Mouse (Mus musculus) embryonic facial prominence, embryonic 13.5 days (tissue): ENCODE measurements around the gene Fastkd5. TPM values are rescaled to one million over a fixed set of nuclear protein-coding genes. Genes with fewer than 3 reads are reported as not detected.
A peak's percentile ranks its signal among the peaks of the same experiment; 100 is the strongest.

Experiments
- ATAC-seq: fragments of 200-750 bp; cut with Nextera tagmentation; 2 replicates; pipeline ENCODE4 v1.8.0; 2017; ENCODE audit warnings: low read depth; ENCODE audit not compliant: insufficient number of reproducible peaks, insufficient read depth, low FRiP score, low TSS enrichment
- H3K27ac ChIP-seq: fragments of 300-500 bp; sonication (generic); 2 replicates; pipeline ENCODE4 v1.5.1; 2015; ENCODE audit warnings: moderate library complexity, mild to moderate bottlenecking, inconsistent platforms
- H3K27me3 ChIP-seq: fragments of 300-500 bp; sonication (generic); 2 replicates; pipeline ENCODE4 v1.6.1; 2015; ENCODE audit warnings: mild to moderate bottlenecking, inconsistent platforms
- H3K36me3 ChIP-seq: fragments of 300-500 bp; sonication (generic); 2 replicates; pipeline ENCODE4 v1.6.1; 2015; ENCODE audit warnings: mild to moderate bottlenecking, inconsistent platforms
- H3K4me1 ChIP-seq: fragments of 300-500 bp; sonication (generic); 2 replicates; pipeline ENCODE4 v1.6.1; 2015; ENCODE audit warnings: inconsistent platforms
- H3K4me2 ChIP-seq: fragments of 300-500 bp; sonication (generic); 2 replicates; pipeline ENCODE4 v1.6.1; 2015; ENCODE audit warnings: moderate library complexity, mild to moderate bottlenecking, inconsistent platforms
- H3K4me3 ChIP-seq: fragments of 300-500 bp; sonication (generic); 2 replicates; pipeline ENCODE4 v1.5.1; 2015; ENCODE audit warnings: mild to moderate bottlenecking, inconsistent platforms
- H3K9ac ChIP-seq: fragments of 300-500 bp; sonication (generic); 2 replicates; pipeline ENCODE4 v1.6.1; 2015; ENCODE audit warnings: mild to moderate bottlenecking, inconsistent platforms
- H3K9me3 ChIP-seq: fragments of 300-500 bp; sonication (generic); 2 replicates; pipeline ENCODE4 v1.6.1; 2016; ENCODE audit warnings: inconsistent platforms
- WGBS: fragments of 180-500 bp; shearing (Covaris S2); methylation state at CpG from one replicate; pipeline ENCODE4 v1.1.7; 2015; ENCODE audit warnings: mixed read lengths; 5-methylcytosine and 5-hydroxymethylcytosine counted together
- polyA plus RNA-seq: library from polyadenylated mRNA; unstranded; fragments of >200 nt; fragmentation: Nextera tagmentation; extraction: Ambion mirVana; gene quantifications from 2 replicates; pipeline ENCODE4 v1.2.1, GENCODE M21; 2015

Gene Fastkd5
- polyA plus RNA-seq, 1 experiment from 2014 or later, result 16.2 TPM

DNA sequence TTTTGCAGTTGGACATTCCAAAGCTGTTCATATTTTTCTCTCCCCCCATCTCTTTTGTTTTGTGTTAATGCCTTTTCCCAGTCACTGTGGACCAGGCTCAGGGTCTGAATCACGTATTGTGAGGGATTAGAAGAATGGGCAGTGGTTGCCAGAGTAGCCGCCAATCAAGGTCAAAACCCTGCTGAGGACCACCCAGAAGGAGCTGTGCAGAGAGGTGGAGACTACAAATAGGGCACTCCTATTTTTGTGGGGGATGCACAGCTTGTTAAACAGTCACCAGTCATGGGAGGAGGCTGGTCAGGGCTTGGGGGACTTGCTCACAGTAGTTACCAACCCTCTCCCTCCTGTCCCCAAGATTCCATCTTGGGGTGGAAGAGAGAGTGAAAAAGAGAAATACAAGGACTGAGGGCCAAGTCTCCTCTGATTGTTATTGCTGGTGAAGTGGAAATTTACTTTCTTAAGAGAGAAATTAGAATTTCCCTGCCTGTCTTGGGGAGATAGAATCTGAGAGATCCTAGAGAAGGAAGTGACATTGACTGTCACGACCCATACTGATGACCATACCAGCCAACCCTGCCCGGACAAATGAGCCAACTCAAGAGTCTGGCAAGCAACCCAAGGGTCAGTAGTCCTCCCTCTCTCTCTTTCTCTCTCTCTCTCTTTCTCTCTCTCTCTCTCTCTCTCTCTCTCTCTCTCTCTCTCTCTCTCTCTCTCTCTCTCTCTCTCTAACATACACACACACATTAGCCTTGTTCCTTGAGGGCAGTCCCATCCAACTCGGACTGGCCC lies 3.3 kb upstream of the Fastkd5 start:
- H3K27me3 ChIP-seq, result peaks cover 53% of the 10 kb centered on the region
- H3K9me3 ChIP-seq, result no peaks in the 10 kb centered on the region
- no peak overlapping the region for H3K9ac ChIP-seq
- H3K4me1 ChIP-seq, result peaks cover 31% of the 10 kb centered on the region
- no peak for ATAC-seq
- 51% methylated on average over 5 of the region's 5 CpGs for WGBS
- H3K4me2 ChIP-seq, result no peak overlapping the region
- H3K36me3 ChIP-seq, result peaks cover 2% of the 10 kb centered on the region
- H3K27ac ChIP-seq, result no peak overlapping the region
- no peak overlapping the region for H3K4me3 ChIP-seq

- H3K27me3 ChIP-seq, result peaks cover 46% of the 10 kb centered on the region
- H3K27ac ChIP-seq, result no peak overlapping the region
- H3K4me1 ChIP-seq, result peaks cover 27% of the 10 kb centered on the region
- no peak overlapping the region for H3K4me3 ChIP-seq
- H3K9me3 ChIP-seq, result no peaks in the 10 kb centered on the region
- no peak overlapping the region for H3K4me2 ChIP-seq
- no peak for ATAC-seq
- H3K9ac ChIP-seq, result no peak overlapping the region
- WGBS, result 64% methylated on average over 1 of the region's 1 CpGs
- peaks cover 9% of the 10 kb centered on the region for H3K36me3 ChIP-seq
Measured at GRCm38 (mm10) chr2:130632416-130632815, 2.6 kb upstream of the Fastkd5 start.

- Histone ChIP-seq H3K27me3 (peaks cover 15% of the 10 kb centered on the region), H3K4me1 (peaks cover 6% of the 10 kb centered on the region), H3K4me2 (peak overlapping the region; percentile 78), H3K4me3 (peak overlapping the region; percentile 100), H3K9ac (peak overlapping the region; percentile 97), H3K27ac (peak overlapping the region; percentile 78), H3K9me3 (no peaks in the 10 kb centered on the region), H3K36me3 (peaks cover 33% of the 10 kb centered on the region)
- WGBS, result 3% methylated on average over 37 of the region's 37 CpGs
- peak; percentile 26; the same call in 1 of the 2 replicates for ATAC-seq
Measured at GRCm38 (mm10) chr2:130629080-130629838, 568 bp downstream of the Fastkd5 start.

DNA sequence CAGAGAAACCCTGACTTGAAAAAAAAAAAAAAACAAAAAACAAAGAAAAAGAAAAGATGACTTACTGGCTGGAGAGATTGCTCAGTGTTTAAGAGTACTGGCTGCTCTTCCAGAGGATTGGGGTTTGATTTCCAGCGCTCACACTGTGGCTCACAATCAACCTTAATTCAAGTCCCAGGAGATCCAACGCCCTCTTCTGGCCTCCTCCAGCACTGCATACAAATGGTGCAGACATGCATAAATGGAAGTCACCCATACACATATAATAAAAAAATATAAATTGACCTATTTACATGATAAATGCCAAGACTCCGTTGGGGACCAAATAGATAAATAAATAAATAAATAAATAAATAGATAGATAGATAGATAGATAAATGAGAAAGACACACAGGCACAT lies 1.4 kb downstream of the Fastkd5 start:
- Histone ChIP-seq H3K36me3 (peaks cover 37% of the 10 kb centered on the region), H3K4me2 (peak overlapping the region; percentile 78), H3K4me1 (peaks cover 4% of the 10 kb centered on the region), H3K9ac (no peak overlapping the region), H3K9me3 (no peaks in the 10 kb centered on the region), H3K27me3 (peaks cover 7% of the 10 kb centered on the region; the same call in 1 of the 2 replicates), H3K4me3 (peak overlapping the region; percentile 100), H3K27ac (no peak overlapping the region)
- 57% methylated on average over 3 of the region's 3 CpGs for WGBS
- ATAC-seq, result no peak

DNA sequence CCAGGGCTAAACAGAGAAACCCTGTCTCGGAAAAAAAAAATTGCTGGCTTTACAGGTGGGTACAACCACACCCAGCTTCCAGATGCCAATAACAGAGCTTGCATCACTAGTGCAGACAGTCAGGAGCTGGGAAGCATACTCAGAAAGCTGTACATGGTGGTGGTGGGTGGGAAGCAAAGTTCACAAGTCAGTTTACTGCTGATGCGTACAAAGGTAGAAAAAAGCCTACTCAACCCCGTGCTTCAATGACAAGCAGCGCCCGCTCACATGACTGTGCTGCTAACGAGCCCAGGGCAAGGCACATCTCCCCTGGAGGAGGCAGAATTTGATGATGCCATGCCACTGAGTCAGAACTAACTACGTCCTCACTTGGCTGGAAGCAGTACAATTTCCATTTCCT lies 10.9 kb downstream of the Fastkd5 start:
- H3K4me3 ChIP-seq, result no peak overlapping the region
- no peaks in the 10 kb centered on the region for H3K4me1 ChIP-seq
- 93% methylated on average over 7 of the region's 7 CpGs for WGBS
- ATAC-seq, result no peak
- H3K27ac ChIP-seq, result no peak overlapping the region
- no peaks in the 10 kb centered on the region for H3K9me3 ChIP-seq
- H3K9ac ChIP-seq, result no peak overlapping the region
- H3K27me3 ChIP-seq, result no peaks in the 10 kb centered on the region
- peaks cover 67% of the 10 kb centered on the region for H3K36me3 ChIP-seq
- no peak overlapping the region for H3K4me2 ChIP-seq

DNA sequence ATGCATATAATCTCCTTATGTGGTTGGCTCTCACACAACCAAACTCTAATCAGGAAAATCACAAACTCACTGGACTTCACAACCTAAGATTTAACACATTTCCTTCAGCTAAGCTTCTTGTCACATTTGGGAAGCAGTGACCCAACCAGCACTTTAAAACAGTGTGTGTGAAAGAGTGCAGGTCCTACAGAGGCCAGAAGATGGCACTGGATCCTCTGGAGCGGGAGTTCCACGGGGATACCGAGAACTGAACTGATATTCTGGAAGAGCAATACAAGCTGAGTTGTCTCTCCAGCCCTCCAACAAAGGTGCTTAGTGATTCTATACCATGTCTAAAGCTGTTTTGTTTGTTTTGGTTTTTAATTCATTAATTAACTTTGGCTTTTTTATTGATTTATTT lies 16.7 kb downstream of the Fastkd5 start:
- no peak overlapping the region for H3K4me3 ChIP-seq
- H3K9ac ChIP-seq, result no peak overlapping the region
- no peak overlapping the region for H3K4me2 ChIP-seq
- 64% methylated on average over 3 of the region's 3 CpGs for WGBS
- no peaks in the 10 kb centered on the region for H3K27me3 ChIP-seq
- no peak for ATAC-seq
- no peaks in the 10 kb centered on the region for H3K4me1 ChIP-seq
- peaks cover 44% of the 10 kb centered on the region for H3K36me3 ChIP-seq
- H3K27ac ChIP-seq, result no peak overlapping the region
- H3K9me3 ChIP-seq, result no peaks in the 10 kb centered on the region

DNA sequence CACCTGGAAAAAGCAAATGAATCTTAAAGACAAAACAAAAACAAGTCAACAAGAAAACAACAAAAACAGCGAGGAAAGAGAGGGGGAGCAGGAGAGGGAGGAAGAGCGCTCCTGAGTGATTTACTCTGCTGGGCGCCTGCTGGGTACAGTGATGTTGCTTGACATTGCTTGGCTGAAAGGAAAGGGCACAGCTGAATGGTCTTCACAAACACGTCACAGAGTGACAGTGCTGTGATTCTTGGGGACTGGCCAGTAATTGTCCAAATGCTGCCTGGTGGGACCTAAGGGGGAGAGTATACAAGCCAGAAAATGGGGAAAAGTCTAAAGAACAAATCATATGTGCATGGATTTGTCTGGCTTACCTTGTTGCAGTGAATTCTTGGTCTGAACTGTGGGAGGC lies 27.6 kb downstream of the Fastkd5 start:
- H3K4me1 ChIP-seq, result no peaks in the 10 kb centered on the region
- WGBS, result 88% methylated on average over 4 of the region's 4 CpGs

GRCm38 (mm10) chr2:130598399-130598798 lies 31.4 kb downstream of the Fastkd5 start:
- WGBS, result 76% methylated on average over 3 of the region's 3 CpGs
- no peak for ATAC-seq
- H3K36me3 ChIP-seq, result peaks cover 84% of the 10 kb centered on the region

More for the DNA sequence above, 27.6 kb downstream of the Fastkd5 start:
- Histone ChIP-seq H3K27ac (no peak overlapping the region), H3K4me2 (no peak overlapping the region), H3K36me3 (peaks cover 67% of the 10 kb centered on the region), H3K4me3 (no peak overlapping the region), H3K9ac (no peak overlapping the region), H3K9me3 (no peaks in the 10 kb centered on the region), H3K27me3 (no peaks in the 10 kb centered on the region)
- ATAC-seq, result no peak

GRCm38 (mm10) chr2:130597601-130598010 lies 32.2 kb downstream of the Fastkd5 start:
- no peaks in the 10 kb centered on the region for H3K27me3 ChIP-seq
- peaks cover 79% of the 10 kb centered on the region for H3K36me3 ChIP-seq
- no peak overlapping the region for H3K4me3 ChIP-seq
- H3K4me2 ChIP-seq, result no peak overlapping the region
- no peaks in the 10 kb centered on the region for H3K4me1 ChIP-seq
- H3K9ac ChIP-seq, result no peak overlapping the region
- H3K27ac ChIP-seq, result no peak overlapping the region
- no peaks in the 10 kb centered on the region for H3K9me3 ChIP-seq
- 18% methylated on average over 1 of the region's 1 CpGs for WGBS
- ATAC-seq, result no peak

More at GRCm38 (mm10) chr2:130598399-130598798, 31.4 kb downstream of the Fastkd5 start:
- Histone ChIP-seq H3K9me3 (no peaks in the 10 kb centered on the region), H3K9ac (no peak overlapping the region), H3K4me3 (no peak overlapping the region), H3K27ac (no peak overlapping the region), H3K27me3 (no peaks in the 10 kb centered on the region), H3K4me1 (no peaks in the 10 kb centered on the region), H3K4me2 (no peak overlapping the region)

DNA sequence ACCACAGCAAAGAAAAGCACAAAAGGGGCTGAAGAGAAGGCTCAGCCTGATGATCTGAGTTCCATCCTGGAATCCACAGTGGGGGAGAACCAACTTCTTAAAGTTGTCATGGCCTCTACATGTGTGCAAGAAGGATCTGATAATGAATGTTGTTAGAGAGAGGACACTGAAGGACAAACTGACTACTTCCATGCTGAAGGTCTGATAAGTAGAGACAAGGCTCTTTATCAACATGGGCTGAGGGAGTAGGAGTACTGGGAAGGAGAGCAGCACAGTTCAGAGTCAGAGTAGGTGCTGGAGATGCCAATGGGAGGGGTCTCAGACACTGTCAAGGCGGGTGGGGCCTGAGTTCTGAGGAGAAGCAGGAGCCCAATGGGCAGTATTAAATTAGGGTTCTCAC lies 34.2 kb downstream of the Fastkd5 start:
- Histone ChIP-seq H3K36me3 (peaks cover 80% of the 10 kb centered on the region), H3K27ac (no peak overlapping the region), H3K27me3 (no peaks in the 10 kb centered on the region), H3K4me1 (no peaks in the 10 kb centered on the region), H3K9me3 (no peaks in the 10 kb centered on the region), H3K4me3 (no peak overlapping the region), H3K9ac (no peak overlapping the region), H3K4me2 (no peak overlapping the region)
- no peak for ATAC-seq
- 85% methylated on average over 1 of the region's 1 CpGs for WGBS

- H3K9ac ChIP-seq, result no peak overlapping the region
- H3K36me3 ChIP-seq, result peaks cover 47% of the 10 kb centered on the region
- no peaks in the 10 kb centered on the region for H3K9me3 ChIP-seq
- H3K27me3 ChIP-seq, result no peaks in the 10 kb centered on the region
- no peaks in the 10 kb centered on the region for H3K4me1 ChIP-seq
- 87% methylated on average over 2 of the region's 2 CpGs for WGBS
- no peak overlapping the region for H3K4me3 ChIP-seq
- H3K4me2 ChIP-seq, result no peak overlapping the region
- H3K27ac ChIP-seq, result no peak overlapping the region
- ATAC-seq, result no peak
Measured at GRCm38 (mm10) chr2:130591016-130591415, 38.8 kb downstream of the Fastkd5 start.

- no peak for ATAC-seq
- WGBS, result 93% methylated on average over 2 of the region's 2 CpGs
- Histone ChIP-seq H3K36me3 (peaks cover 36% of the 10 kb centered on the region), H3K9ac (no peak overlapping the region), H3K27me3 (no peaks in the 10 kb centered on the region), H3K27ac (no peak overlapping the region), H3K4me3 (no peak overlapping the region), H3K9me3 (no peaks in the 10 kb centered on the region), H3K4me1 (no peaks in the 10 kb centered on the region), H3K4me2 (no peak overlapping the region)
Measured at GRCm38 (mm10) chr2:130589761-130590160, 40.1 kb downstream of the Fastkd5 start.
